Mouse (Mus musculus) cerebral cortex, adult 2 months (tissue): ENCODE data around the gene Odf4.

Source experiments
- WGBS: fragments of 180-500 bp; shearing (Covaris S2); methylation state at CpG from one replicate; pipeline ENCODE4 v1.1.7; 2018; 5-methylcytosine and 5-hydroxymethylcytosine counted together

Odf4 gene

GRCm38 (mm10) chr11:68902047-68902364 is 24.9 kb downstream of the Odf4 start:
- 1% methylated on average over 10 of the region's 10 CpGs for WGBS

DNA sequence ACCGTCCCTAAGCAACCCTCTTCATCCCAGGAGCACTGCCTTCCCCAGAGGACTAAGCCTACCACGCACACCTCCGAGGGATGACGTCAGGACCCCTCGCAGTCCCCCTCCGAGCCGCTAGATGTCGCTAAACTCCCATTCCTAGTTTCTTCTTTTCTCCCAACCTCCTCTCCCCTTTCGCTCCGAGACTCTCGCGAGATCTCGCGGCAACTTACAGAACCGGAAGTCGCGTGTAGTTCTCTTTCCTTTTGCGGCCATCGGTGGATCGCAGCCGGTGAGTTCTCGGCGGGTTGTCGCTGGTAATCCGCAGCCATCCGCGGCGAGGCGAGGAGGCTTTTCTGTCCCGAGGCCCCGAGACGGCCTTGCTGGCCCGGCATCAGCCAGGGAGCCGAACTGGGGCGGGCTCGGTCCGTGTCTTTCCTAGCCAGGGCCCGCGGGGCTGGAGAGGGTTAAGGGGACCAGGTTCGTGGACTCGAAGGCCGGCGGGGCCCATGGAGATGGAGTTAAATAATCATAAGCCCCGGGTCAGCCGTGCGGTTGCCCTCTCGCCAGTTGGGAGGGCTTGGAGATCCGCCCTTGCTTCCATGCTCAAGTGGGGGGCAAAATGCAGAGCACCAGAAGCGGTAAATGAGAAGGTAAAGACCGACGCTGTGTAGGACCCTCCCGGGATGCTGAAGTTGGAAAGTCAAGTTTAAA is 25.4 kb downstream of the Odf4 start, which contains the start of gene Rpl26:
Gene Rpl26, plus strand, starts transcription at position 233 of the 696 bp plus-strand sequence.
- whole genome bisulfite sequencing: under 1% methylated on average over 52 of the region's 52 CpGs

GRCm38 (mm10) chr11:68900519-68901350 is 26.1 kb downstream of the Odf4 start:
- 25% methylated on average over 31 of the region's 31 CpGs for WGBS

DNA sequence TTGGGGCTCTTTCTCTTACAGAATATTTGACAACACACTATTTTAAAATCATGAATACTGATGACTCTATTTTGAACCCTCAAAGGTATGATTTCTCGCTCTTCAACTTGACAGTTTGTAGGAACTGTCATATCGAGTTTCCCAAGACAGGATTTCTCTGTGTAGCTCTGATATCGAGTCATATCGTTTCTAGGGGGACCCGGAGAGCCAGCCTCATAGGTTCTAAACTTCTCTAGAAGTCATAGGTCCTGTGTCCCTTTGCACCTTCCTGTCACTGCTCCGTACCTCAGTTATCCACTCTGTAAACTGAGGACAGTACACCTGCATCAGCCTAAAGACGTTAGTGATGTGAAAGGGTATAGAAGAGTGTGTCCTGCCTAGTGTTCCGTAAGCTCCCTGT is 27.1 kb downstream of the Odf4 start:
- WGBS: 85% methylated on average over 8 of the region's 8 CpGs

- WGBS: 87% methylated on average over 6 of the region's 6 CpGs
Observed at GRCm38 (mm10) chr11:68898790-68899189, 28.1 kb downstream of the Odf4 start.

DNA sequence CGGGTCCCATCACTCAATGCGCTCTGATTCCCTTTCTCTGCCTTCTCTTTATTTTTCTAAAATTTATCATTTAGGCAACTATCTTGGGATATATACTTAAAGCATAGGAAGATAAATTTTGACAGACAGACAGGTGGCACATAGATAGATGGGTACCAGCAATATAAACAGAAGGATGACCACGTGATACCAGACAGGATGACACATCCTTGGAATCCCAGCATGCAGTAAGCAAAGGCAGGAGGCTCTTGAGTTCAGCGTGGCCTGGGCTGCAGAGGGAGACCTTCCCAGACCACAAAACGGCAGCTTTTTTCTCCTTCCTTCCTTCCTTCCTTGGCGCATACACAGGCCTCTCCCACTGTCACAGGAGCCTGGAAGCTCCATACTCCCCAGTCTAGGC is 29.0 kb downstream of the Odf4 start:
- WGBS: 65% methylated on average over 6 of the region's 6 CpGs

GRCm38 (mm10) chr11:68897120-68897519 is 29.8 kb downstream of the Odf4 start:
- 44% methylated on average over 4 of the region's 4 CpGs for WGBS

DNA sequence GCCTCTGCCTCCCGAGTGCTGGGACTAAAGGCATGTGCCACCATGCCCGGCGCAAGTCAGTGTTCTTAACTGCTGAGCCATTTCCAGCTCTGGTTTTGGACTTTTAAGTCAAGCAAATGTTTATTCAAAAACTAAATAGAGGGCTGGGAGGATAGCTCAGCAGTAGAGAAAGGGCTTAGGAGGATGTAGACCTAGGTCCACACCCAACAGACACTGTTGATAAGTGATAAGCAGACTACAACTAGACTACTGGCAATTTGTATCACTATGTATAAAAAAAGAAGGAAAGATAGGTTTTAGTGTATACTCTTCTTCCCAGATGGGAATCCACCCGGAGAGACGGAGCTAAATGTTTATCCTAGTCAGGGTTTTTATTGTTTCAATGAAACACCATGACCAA is 30.6 kb downstream of the Odf4 start:
- WGBS: 91% methylated on average over 5 of the region's 5 CpGs

GRCm38 (mm10) chr11:68893911-68894464 is 32.9 kb downstream of the Odf4 start:
- whole genome bisulfite sequencing: 80% methylated on average over 12 of the region's 12 CpGs

DNA sequence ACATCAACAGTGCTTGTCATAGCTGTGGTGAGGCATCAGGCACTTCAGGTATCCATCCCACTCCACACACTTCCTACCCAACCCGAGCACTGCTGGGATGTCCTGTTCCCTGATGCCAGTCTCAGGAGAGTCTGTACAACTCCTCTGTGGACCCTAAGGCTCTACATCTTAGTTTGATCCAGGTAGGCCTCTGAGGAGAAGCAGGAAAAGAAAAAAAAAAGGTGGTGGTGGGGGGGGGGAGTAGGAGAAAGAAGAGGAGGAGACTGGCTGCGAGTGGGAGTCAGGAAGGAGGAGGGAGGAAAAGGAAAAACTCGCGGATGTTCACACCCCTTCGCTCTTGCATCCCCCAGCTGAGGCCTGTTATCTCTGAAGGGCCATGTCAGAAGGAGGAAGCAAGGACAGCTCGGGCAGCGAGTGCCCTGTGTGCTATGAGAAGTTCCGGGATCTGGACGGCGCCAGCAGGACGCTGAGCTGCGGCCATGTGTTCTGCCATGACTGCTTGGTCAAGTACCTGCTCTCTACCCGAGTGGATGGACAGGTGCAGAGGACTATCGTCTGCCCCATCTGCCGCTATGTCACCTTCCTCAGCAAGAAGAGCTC is 34.5 kb downstream of the Odf4 start:
- WGBS: 79% methylated on average over 15 of the region's 15 CpGs

GRCm38 (mm10) chr11:68891823-68892222 is 35.1 kb downstream of the Odf4 start:
- WGBS: 78% methylated on average over 5 of the region's 5 CpGs

GRCm38 (mm10) chr11:68890625-68891024 is 36.3 kb downstream of the Odf4 start:
- 18% methylated on average over 2 of the region's 2 CpGs for WGBS

DNA sequence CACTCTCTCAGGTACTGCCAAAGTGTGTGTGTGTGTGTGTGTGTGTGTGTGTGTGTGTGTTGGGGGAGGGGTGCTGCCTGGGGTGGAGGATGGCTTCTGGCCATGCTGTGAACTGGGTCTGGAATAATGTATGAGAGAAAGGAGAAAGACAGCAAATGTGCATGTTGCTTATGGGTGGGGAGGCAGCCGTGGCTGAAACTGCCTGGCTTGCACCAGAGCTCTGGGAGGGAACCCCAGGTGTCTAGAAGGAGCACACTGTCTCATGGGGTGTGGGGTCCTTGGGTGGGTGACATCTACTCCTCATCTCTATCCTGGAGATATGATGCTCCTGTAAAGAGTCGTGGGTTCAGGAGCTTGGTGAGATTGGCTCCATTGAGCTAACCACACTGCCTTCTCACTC is 38.2 kb downstream of the Odf4 start:
- 78% methylated on average over 2 of the region's 2 CpGs for WGBS

DNA sequence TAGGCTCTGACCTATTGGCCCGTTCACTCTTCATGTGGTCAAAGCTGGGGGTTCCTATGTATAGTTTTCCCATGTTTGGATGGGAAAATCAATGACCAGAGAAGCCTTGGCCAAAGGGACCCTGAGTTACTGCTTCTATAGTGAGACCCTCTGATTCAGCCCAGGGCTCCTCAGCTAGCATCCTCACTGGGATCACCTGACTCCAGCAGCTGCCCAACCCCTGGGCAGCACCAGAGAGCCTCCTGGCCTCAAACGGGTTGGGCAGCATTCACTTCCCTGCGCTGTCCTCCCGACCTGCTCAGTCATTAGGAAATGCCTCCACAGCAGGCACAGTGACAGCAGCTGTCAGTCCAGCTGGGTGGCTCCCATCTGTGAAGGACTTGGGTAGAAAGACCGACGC is 38.6 kb downstream of the Odf4 start, which contains the start of gene Rnf222:
Gene Rnf222, plus strand, starts transcription at position 301 of the 400 bp plus-strand sequence.
- 38% methylated on average over 6 of the region's 6 CpGs for WGBS

DNA sequence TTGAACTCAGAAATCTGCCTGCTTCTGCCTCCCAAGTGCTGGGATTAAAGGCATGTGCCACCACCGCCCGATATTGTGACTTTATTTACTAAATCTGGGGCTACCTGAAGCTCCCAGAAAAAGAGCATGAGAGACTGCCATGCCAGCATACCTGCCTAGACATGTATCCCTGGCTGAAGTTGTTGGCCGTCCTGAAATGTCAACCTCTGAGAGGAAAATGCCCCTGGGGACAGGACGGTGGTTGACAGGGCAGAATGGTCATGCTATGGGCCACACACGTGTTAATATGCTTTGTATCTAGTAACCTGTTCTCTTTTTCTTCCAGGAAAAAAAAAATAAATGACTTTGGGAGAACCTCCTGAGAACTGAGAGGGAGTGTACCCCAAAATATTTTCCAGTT is 40.8 kb downstream of the Odf4 start:
- WGBS: 88% methylated on average over 5 of the region's 5 CpGs

- WGBS: 86% methylated on average over 5 of the region's 5 CpGs
Observed at GRCm38 (mm10) chr11:68884368-68884767, 42.5 kb downstream of the Odf4 start.

- WGBS: 82% methylated on average over 2 of the region's 2 CpGs
Observed at GRCm38 (mm10) chr11:68883843-68884242, 43.0 kb downstream of the Odf4 start.

- 55% methylated on average over 14 of the region's 14 CpGs for WGBS
Observed at GRCm38 (mm10) chr11:68882107-68882506, 44.8 kb downstream of the Odf4 start.

- WGBS: 92% methylated on average over 5 of the region's 5 CpGs
Observed at GRCm38 (mm10) chr11:68878811-68879210, 48.1 kb downstream of the Odf4 start.

GRCm38 (mm10) chr11:68874841-68875240 is 52.0 kb downstream of the Odf4 start:
- WGBS: 0% methylated on average over 2 of the region's 2 CpGs
